Mouse (Mus musculus): ENCODE measurements around the gene Ubl5.
"Not testable (repeated sequence)": the region's sequence is repeated elsewhere in the genome, so short reads cannot be mapped to it uniquely, and the experiment has no call there.

Ubl5 gene

GRCm38 (mm10) chr9:20657546-20657945, 14.9 kb downstream of the Ubl5 start:
- DNase-seq (ENCODE audit: low spot score in 2 of 2) = peak in 1 of 2 experiments; percentile 52

- peak; percentile 79 to 87 for DNase-seq (ENCODE audit: low spot score in 2 of 2)
These were observed 19.6 kb downstream of the Ubl5 start for GRCm38 (mm10) chr9:20662325-20662724.

- DNase-seq (ENCODE audit: low spot score in 2 of 2) = no peak
These were observed 20.2 kb downstream of the Ubl5 start for GRCm38 (mm10) chr9:20662874-20663273.

- DNase-seq (ENCODE audit: low spot score in 2 of 2) = peak; percentile 78 to 90
These were observed 21.3 kb downstream of the Ubl5 start for GRCm38 (mm10) chr9:20663956-20664355.

- DNase-seq (ENCODE audit: low spot score in 2 of 2) = peak; percentile 56 to 64
These were observed 21.7 kb downstream of the Ubl5 start for GRCm38 (mm10) chr9:20664366-20664765.

GRCm38 (mm10) chr9:20664982-20665637, 22.4 kb downstream of the Ubl5 start:
- no peak for DNase-seq (ENCODE audit: low spot score in 2 of 2)

GRCm38 (mm10) chr9:20665925-20666324, 23.2 kb downstream of the Ubl5 start:
- DNase-seq (ENCODE audit: low spot score in 2 of 2) = peak in 1 of 2 experiments; percentile 57

GRCm38 (mm10) chr9:20666510-20667034, 23.9 kb downstream of the Ubl5 start:
- no peak for DNase-seq (ENCODE audit: low spot score in 2 of 2)

GRCm38 (mm10) chr9:20668065-20668464, 25.4 kb downstream of the Ubl5 start:
- no peak for DNase-seq (ENCODE audit: low spot score in 2 of 2)

- peak in 1 of 2 experiments; percentile 66 for DNase-seq (ENCODE audit: low spot score in 2 of 2)
These were observed 29.4 kb downstream of the Ubl5 start for GRCm38 (mm10) chr9:20672047-20672446.

- no peak for DNase-seq (ENCODE audit: low spot score in 2 of 2)
These were observed 35.2 kb downstream of the Ubl5 start for GRCm38 (mm10) chr9:20677892-20678291.

GRCm38 (mm10) chr9:20680378-20680958, 37.8 kb downstream of the Ubl5 start:
- DNase-seq (ENCODE audit: low spot score in 2 of 2) = peak; percentile 57 to 63

GRCm38 (mm10) chr9:20681546-20682388, 39.1 kb downstream of the Ubl5 start:
- DNase-seq (ENCODE audit: low spot score in 2 of 2) = no peak

- no peak for DNase-seq (ENCODE audit: low spot score in 2 of 2)
These were observed 39.7 kb downstream of the Ubl5 start for GRCm38 (mm10) chr9:20682389-20682722.

GRCm38 (mm10) chr9:20685081-20685861, 42.6 kb downstream of the Ubl5 start:
- peak; percentile 73 to 90 for DNase-seq (ENCODE audit: low spot score in 2 of 2)

GRCm38 (mm10) chr9:20689403-20689802, 46.7 kb downstream of the Ubl5 start:
- no peak for DNase-seq (ENCODE audit: low spot score in 2 of 2)

GRCm38 (mm10) chr9:20689913-20690312, 47.2 kb downstream of the Ubl5 start:
- DNase-seq (ENCODE audit: low spot score in 2 of 2) = no peak

GRCm38 (mm10) chr9:20690449-20690848, 47.8 kb downstream of the Ubl5 start:
- DNase-seq (ENCODE audit: low spot score in 2 of 2) = not testable (repeated sequence)

- no peak for DNase-seq (ENCODE audit: low spot score in 2 of 2)
These were observed 50.2 kb downstream of the Ubl5 start for GRCm38 (mm10) chr9:20692863-20693262.

- DNase-seq (ENCODE audit: low spot score in 2 of 2) = no peak
These were observed 52.1 kb downstream of the Ubl5 start for GRCm38 (mm10) chr9:20694721-20695235.

GRCm38 (mm10) chr9:20696107-20696712, 53.5 kb downstream of the Ubl5 start:
- no peak for DNase-seq (ENCODE audit: low spot score in 2 of 2)
